Mouse (Mus musculus) lung, embryonic 16.5 days (tissue): ENCODE results near the gene Zfp729b. TPM values are rescaled to one million over a fixed set of nuclear protein-coding genes. Genes with fewer than 3 reads are reported as not detected.

Experiments
- polyA plus RNA-seq: library from polyadenylated mRNA; unstranded; fragments of >200 nt; fragmentation: Nextera tagmentation; extraction: Ambion mirVana; gene quantifications from 2 replicates; pipeline ENCODE4 v1.2.1, GENCODE M21; 2015

The Zfp729b gene
- polyA plus RNA-seq, 1 experiment from 2014 or later, result 4.5 TPM

Other genes starting within 250 kb of the Zfp729b start
- gene Gm28044, start 249.2 kb downstream of the Zfp729b start, polyA plus RNA-seq, result 0.62 and 0.87 TPM in 2 replicates
- 1.1 and 1.3 TPM in 2 replicates for gene Zfp953, start 249.1 kb downstream of the Zfp729b start, polyA plus RNA-seq
- gene Gm28041, start 234.0 kb downstream of the Zfp729b start, polyA plus RNA-seq, result 0.35 and 1.0 TPM in 2 replicates
- 1.6 and 2.0 TPM in 2 replicates for gene Zfp456, start 233.9 kb downstream of the Zfp729b start, polyA plus RNA-seq
- 8.5 and 8.7 TPM in 2 replicates for gene Zfp429, start 209.9 kb downstream of the Zfp729b start, polyA plus RNA-seq
- gene Zfp459, start 188.3 kb downstream of the Zfp729b start, polyA plus RNA-seq, result 1.2 and 1.3 TPM in 2 replicates
- gene Zfp874a, start 158.1 kb downstream of the Zfp729b start, polyA plus RNA-seq, result 10.8 and 12.0 TPM in 2 replicates
- gene Zfp874b, start 125.4 kb downstream of the Zfp729b start, polyA plus RNA-seq, result 3.5 and 3.6 TPM in 2 replicates
- gene Zfp58, start 109.2 kb downstream of the Zfp729b start, polyA plus RNA-seq, result 13.3 and 14.9 TPM in 2 replicates
- gene Gm26965, start 83.6 kb downstream of the Zfp729b start, polyA plus RNA-seq, result not detected in 2 replicates
- 20.9 and 21.9 TPM in 2 replicates for gene Zfp87, start 83.5 kb downstream of the Zfp729b start, polyA plus RNA-seq
- 13.8 and 14.5 TPM in 2 replicates for gene Zfp748, start 55.9 kb downstream of the Zfp729b start, polyA plus RNA-seq
- 0.69 TPM in 1 of 2 replicates, not detected in the other for gene Gm49345, start 28.1 kb upstream of the Zfp729b start, polyA plus RNA-seq
- 2.5 and 2.6 TPM in 2 replicates for gene Zfp729a, start 28.1 kb upstream of the Zfp729b start, polyA plus RNA-seq
- gene Zfp738, start 77.4 kb upstream of the Zfp729b start, polyA plus RNA-seq, result 11.6 and 12.9 TPM in 2 replicates
- 5.6 and 6.8 TPM in 2 replicates for gene Zfp65, start 119.5 kb upstream of the Zfp729b start, polyA plus RNA-seq
- 6.7 and 7.2 TPM in 2 replicates for gene Zfp85, start 145.5 kb upstream of the Zfp729b start, polyA plus RNA-seq
- gene Zfp493, start 170.0 kb upstream of the Zfp729b start, polyA plus RNA-seq, result 2.2 and 2.6 TPM in 2 replicates
- 8.0 and 8.6 TPM in 2 replicates for gene Zfp273, start 204.0 kb upstream of the Zfp729b start, polyA plus RNA-seq
- 2.3 and 3.1 TPM in 2 replicates for gene Gm10037, start 221.4 kb upstream of the Zfp729b start, polyA plus RNA-seq